27 mouse cellular contexts compared by ENCODE assay signal in genomic region chr5:53536635-53537554, GRCm38 (mm10).
DNase-seq lines count a peak whose midpoint lies in the region; ATAC-seq and TF ChIP-seq lines count a peak whose summit lies in the region.
"Had no signal": no experiment of that assay in that cellular context is flagged by ENCODE, and none has a peak within 500 bp of the region (broad histone marks: within the 10 kb centered on the region; RNA-seq: fewer than 3 reads in every experiment).

No protein-coding gene starts in this region.

- ATAC-seq in embryonic facial prominence, embryonic 15.5 days (ENCODE audit: insufficient number of reproducible peaks, low FRiP score, low TSS enrichment, low read depth), result no peak
- no peak for ATAC-seq in midbrain, embryonic 16.5 days
- ATAC-seq: forebrain, embryonic 13.5 days; inflammation-experienced regulatory T-cells, adult 6 months; Patski had no signal

- DNase-seq in gastrocnemius, postnatal 14 days, result peak; percentile 44
- no peak for DNase-seq in gastrocnemius, adult 18-20 months (ENCODE audit: low spot score)
- peak; percentile 14 for DNase-seq in lung, postnatal 25 days (ENCODE audit: low spot score)
- no peak for DNase-seq in kidney, postnatal 14 days
- DNase-seq in spleen, postnatal 10 days (ENCODE audit: low spot score in 2 of 2), result no peak
- DNase-seq: adrenal gland, postnatal 10 days; B cell, adult 2 months; cerebellum, adult 9-11 months; heart, postnatal 10 days; kidney, adult 9 months; kidney, postnatal 4 days; liver, embryonic 13.5 days; right cerebral cortex, postnatal 14 days; thymus, adult 18-20 months had no signal

- no peak overlapping the region for H3ac ChIP-seq in C2C12 (ENCODE audit: control insufficient read depth, insufficient read length, low read depth)

- WGBS in embryonic facial prominence, embryonic 15.5 days, result 49% methylated on average over 12 of the region's 12 CpGs
- WGBS in midbrain, embryonic 16.5 days, result 86% methylated on average over 12 of the region's 12 CpGs

- H3K4me2 ChIP-seq in embryonic facial prominence, embryonic 15.5 days (replicated peaks), result no peak overlapping the region
- H3K4me2 ChIP-seq in midbrain, embryonic 16.5 days (ENCODE audit: low read length), result no peak overlapping the region
- H3K4me2 ChIP-seq: forebrain, embryonic 13.5 days; hindbrain, embryonic 12.5 days; limb, embryonic 12.5 days; liver, embryonic 13.5 days; midbrain, embryonic 12.5 days; neural tube, embryonic 15.5 days; stomach, embryonic 15.5 days had no signal

- no peaks in the 10 kb centered on the region for H3K79me3 ChIP-seq in C2C12 (ENCODE audit: low read depth)

- H3K9ac ChIP-seq in embryonic facial prominence, embryonic 15.5 days, result no peak overlapping the region
- no peak overlapping the region for H3K9ac ChIP-seq in midbrain, embryonic 16.5 days (ENCODE audit: low read depth, low read length)
- H3K9ac ChIP-seq: forebrain, embryonic 13.5 days; hindbrain, embryonic 12.5 days; limb, embryonic 12.5 days; liver, embryonic 13.5 days; midbrain, embryonic 12.5 days; neural tube, embryonic 15.5 days; stomach, embryonic 15.5 days had no signal

- no peaks in the 10 kb centered on the region for H3K9me3 ChIP-seq in embryonic facial prominence, embryonic 15.5 days (replicated peaks)
- no peaks in the 10 kb centered on the region for H3K9me3 ChIP-seq in midbrain, embryonic 16.5 days (replicated peaks; ENCODE audit: control insufficient read depth, low read length, poor library complexity, severe bottlenecking)
- H3K9me3 ChIP-seq: forebrain, embryonic 13.5 days; heart, embryonic 10.5 days; hindbrain, embryonic 12.5 days; limb, embryonic 12.5 days; liver, embryonic 13.5 days; midbrain, embryonic 12.5 days; neural tube, embryonic 15.5 days; stomach, embryonic 15.5 days had no signal

- peaks cover 14% of the 10 kb centered on the region for H3K4me1 ChIP-seq in embryonic facial prominence, embryonic 15.5 days
- H3K4me1 ChIP-seq in midbrain, embryonic 16.5 days (ENCODE audit: control insufficient read depth, insufficient read depth, low read length), result no peaks in the 10 kb centered on the region
- H3K4me1 ChIP-seq: forebrain, embryonic 13.5 days; hindbrain, embryonic 12.5 days; liver, embryonic 13.5 days; midbrain, embryonic 12.5 days; neural tube, embryonic 15.5 days; stomach, embryonic 15.5 days had no signal

- peak overlapping the region; percentile 34; the same call in 1 of the 2 replicates for H3K27ac ChIP-seq in embryonic facial prominence, embryonic 15.5 days (replicated peaks)
- no peak overlapping the region for H3K27ac ChIP-seq in midbrain, embryonic 16.5 days (ENCODE audit: low read length)
- H3K27ac ChIP-seq: forebrain, embryonic 13.5 days; heart, embryonic 10.5 days; hindbrain, embryonic 12.5 days; limb, embryonic 12.5 days; liver, embryonic 13.5 days; midbrain, embryonic 12.5 days; neural tube, embryonic 15.5 days; stomach, embryonic 15.5 days had no signal

- H3K27me3 ChIP-seq in C2C12 (ENCODE audit: control insufficient read depth, insufficient read depth, insufficient read length), result no peaks in the 10 kb centered on the region
- H3K27me3 ChIP-seq in embryonic facial prominence, embryonic 15.5 days, result no peaks in the 10 kb centered on the region
- H3K27me3 ChIP-seq in midbrain, embryonic 16.5 days (ENCODE audit: control insufficient read depth, insufficient read depth, low read depth, low read length), result no peaks in the 10 kb centered on the region
- H3K27me3 ChIP-seq: forebrain, embryonic 13.5 days; hindbrain, embryonic 12.5 days; limb, embryonic 12.5 days; liver, embryonic 13.5 days; midbrain, embryonic 12.5 days; neural tube, embryonic 15.5 days; Patski; stomach, embryonic 15.5 days had no signal

- no peak for TF ChIP-seq CTCF in C2C12 (IDR thresholded peaks at IDR 0.05; ENCODE audit: control insufficient read depth, insufficient read depth, insufficient read length)

- intact Hi-C loops in gastrocnemius, postnatal 14 days (cut with DNase I; ENCODE audit: low total_unique reads), result no loop called here

- H3K4me3 ChIP-seq in C2C12 (ENCODE audit: insufficient read depth, poor library complexity, severe bottlenecking), result no peak overlapping the region
- no peak overlapping the region for H3K4me3 ChIP-seq in embryonic facial prominence, embryonic 15.5 days (replicated peaks)
- no peak overlapping the region for H3K4me3 ChIP-seq in midbrain, embryonic 16.5 days (ENCODE audit: low read depth, low read length)
- H3K4me3 ChIP-seq: erythroblast, embryonic 14.5 days; forebrain, embryonic 13.5 days; heart, embryonic 10.5 days; hindbrain, embryonic 12.5 days; limb, embryonic 12.5 days; liver, embryonic 13.5 days; midbrain, embryonic 12.5 days; neural tube, embryonic 15.5 days; stomach, embryonic 15.5 days had no signal

- no peaks in the 10 kb centered on the region for H3K36me3 ChIP-seq in C2C12 (ENCODE audit: control insufficient read depth, insufficient read depth)
- H3K36me3 ChIP-seq in embryonic facial prominence, embryonic 15.5 days, result no peaks in the 10 kb centered on the region
- no peaks in the 10 kb centered on the region for H3K36me3 ChIP-seq in midbrain, embryonic 16.5 days (ENCODE audit: control insufficient read depth, insufficient read depth, low read length)
- H3K36me3 ChIP-seq: heart, embryonic 10.5 days; hindbrain, embryonic 12.5 days; limb, embryonic 12.5 days; liver, embryonic 13.5 days; midbrain, embryonic 12.5 days; neural tube, embryonic 15.5 days; stomach, embryonic 15.5 days had no signal

- no peaks in the 10 kb centered on the region for H3K79me2 ChIP-seq in C2C12 (ENCODE audit: control insufficient read depth, insufficient read depth)

TF ChIP-seq in C2C12, 6 proteins besides CTCF, POLR2A, EP300 and RAD21:
- TF ChIP-seq MYOG (IDR thresholded peaks at IDR 0.05; ENCODE audit: control insufficient read depth, extremely low read depth, insufficient read length) (no peak), CEBPB (IDR thresholded peaks at IDR 0.05; ENCODE audit: low read depth) (peak; percentile 82), MYOD1 (IDR thresholded peaks at IDR 0.05; ENCODE audit: control insufficient read depth, insufficient read length, low read depth) (no peak), MAX (IDR thresholded peaks at IDR 0.05) (peak; percentile 94)
TF ChIP-seq in C2C12: peak in this region for 2.

Comparison
In these comparisons a context has a peak if more than half of its experiments do, and no peak if none do; other contexts are left out.
1. DNase-seq: peak in gastrocnemius, postnatal 14 days (single experiment) and lung, postnatal 25 days (single experiment); none in gastrocnemius, adult 18-20 months (single experiment), kidney, postnatal 14 days (single experiment) and spleen, postnatal 10 days (0 of 2).